Mouse (Mus musculus): ENCODE measurements at regions not wholly inside any gene's neighbourhood (a gene's known extent, or its start where the extent isn't known, plus 50 kb on each side); places are given as distances from the start of the nearest gene placed in this dataset.

DNA sequence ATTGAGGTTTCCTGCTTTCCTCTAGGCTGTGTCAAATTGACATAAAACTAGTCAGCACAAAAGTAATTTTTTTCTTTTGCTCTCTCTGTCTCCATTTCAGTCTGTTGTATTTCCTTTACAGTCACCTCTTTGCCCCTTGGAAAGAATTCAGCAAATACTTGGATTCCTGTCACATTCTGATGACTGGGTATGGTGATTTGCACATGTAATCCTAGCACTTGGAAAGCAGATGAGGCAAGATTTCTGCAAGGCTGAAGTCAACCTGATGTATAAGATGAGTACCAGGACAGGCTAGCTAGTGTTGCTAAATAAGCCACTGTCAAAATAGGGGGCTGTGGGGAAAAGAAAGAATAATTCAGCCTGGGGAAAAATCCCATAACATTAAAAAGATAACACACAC is 580.9 kb downstream of the Slc22a22 start:
- TF ChIP-seq CTCF (IDR thresholded peaks at IDR 0.05; ENCODE audit: extremely low read depth, insufficient read length, insufficient replicate concordance, low read depth, low read length) (no peak), POLR2A (IDR thresholded peaks at IDR 0.05; ENCODE audit: low read depth, low read length) (no peak)
